Mouse (Mus musculus): ENCODE results near the gene Sun2. TPM values are rescaled to one million over a fixed set of nuclear protein-coding genes. Genes with fewer than 3 reads are reported as not detected.

Sun2 gene
- polyA plus RNA-seq, 1 experiment: 56.7 TPM

DNA sequence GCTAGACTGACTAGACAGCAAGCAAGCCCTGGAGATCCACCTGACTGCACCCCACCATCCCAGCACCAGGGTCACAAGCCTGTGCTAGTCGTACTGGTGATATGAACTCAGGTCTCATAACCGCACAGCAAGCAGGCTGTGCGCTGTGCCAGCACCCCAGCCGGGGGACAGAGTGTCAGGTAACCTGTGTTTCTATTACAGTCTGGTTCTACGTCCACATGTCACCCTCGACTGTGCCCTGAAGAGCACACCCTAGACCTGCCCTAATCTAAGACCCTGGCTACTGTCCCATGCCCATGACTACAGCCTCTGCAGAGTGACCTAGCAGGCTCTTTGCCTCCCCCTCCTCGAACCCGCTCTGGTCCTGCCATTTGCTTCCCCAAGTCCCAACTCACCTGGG is 9.1 kb downstream of the Sun2 start:
- H3ac ChIP-seq (ENCODE audit: control insufficient read depth, insufficient read length, low read depth): no peak overlapping the region
- H3K79me3 ChIP-seq (ENCODE audit: low read depth): no peaks in the 10 kb centered on the region
- peaks cover 85% of the 10 kb centered on the region for H3K36me3 ChIP-seq (ENCODE audit: control insufficient read depth, insufficient read depth)
- no peaks in the 10 kb centered on the region for H3K79me2 ChIP-seq (ENCODE audit: control insufficient read depth, insufficient read depth)
- H3K4me3 ChIP-seq (ENCODE audit: insufficient read depth, poor library complexity, severe bottlenecking): no peak overlapping the region
- H3K27me3 ChIP-seq (ENCODE audit: control insufficient read depth, insufficient read depth, insufficient read length): no peaks in the 10 kb centered on the region
- TF ChIP-seq CEBPB (IDR thresholded peaks at IDR 0.05; ENCODE audit: low read depth) (no peak), MYOD1 (IDR thresholded peaks at IDR 0.05; ENCODE audit: control insufficient read depth, insufficient read length, low read depth) (no peak)

DNA sequence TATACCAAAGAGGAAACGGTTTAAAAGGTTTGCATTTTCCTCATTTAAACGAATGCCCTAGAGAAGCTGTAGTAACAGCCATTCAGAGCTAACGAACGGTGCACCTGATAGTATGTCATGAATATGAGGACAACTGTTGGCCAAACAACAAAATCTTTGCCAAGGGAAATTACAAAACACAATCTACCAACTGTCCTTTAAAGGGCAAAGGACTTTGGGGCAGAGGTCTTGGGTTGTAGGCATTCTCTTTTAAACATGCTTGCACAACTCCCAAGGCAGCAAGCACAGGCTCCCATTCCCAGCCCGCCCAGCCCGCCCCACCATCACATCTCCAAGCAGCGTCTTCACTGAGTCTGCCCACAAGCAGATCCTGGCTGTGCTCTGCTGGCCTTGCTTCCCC is 10.8 kb downstream of the Sun2 start:
- Histone ChIP-seq H3K27me3 (ENCODE audit: control insufficient read depth, insufficient read depth, insufficient read length) (no peaks in the 10 kb centered on the region), H3K79me2 (ENCODE audit: control insufficient read depth, insufficient read depth) (no peaks in the 10 kb centered on the region), H3K36me3 (ENCODE audit: control insufficient read depth, insufficient read depth) (peaks cover 87% of the 10 kb centered on the region), H3K79me3 (ENCODE audit: low read depth) (no peaks in the 10 kb centered on the region), H3ac (ENCODE audit: control insufficient read depth, insufficient read length, low read depth) (no peak overlapping the region), H3K4me3 (ENCODE audit: insufficient read depth, poor library complexity, severe bottlenecking) (no peak overlapping the region)
- TF ChIP-seq MAX (IDR thresholded peaks at IDR 0.05) (no peak), FOSL1 (IDR thresholded peaks at IDR 0.05; ENCODE audit: insufficient read depth, low read length, poor library complexity, severe bottlenecking) (no peak), CEBPB (IDR thresholded peaks at IDR 0.05; ENCODE audit: low read depth) (no peak), MYOG (IDR thresholded peaks at IDR 0.05; ENCODE audit: control insufficient read depth, extremely low read depth, insufficient read length) (no peak), CTCF (IDR thresholded peaks at IDR 0.05; ENCODE audit: control insufficient read depth, insufficient read depth, insufficient read length) (no peak), MYOD1 (IDR thresholded peaks at IDR 0.05; ENCODE audit: control insufficient read depth, insufficient read length, low read depth) (no peak), USF1 (IDR thresholded peaks at IDR 0.05; ENCODE audit: low read depth) (no peak)

DNA sequence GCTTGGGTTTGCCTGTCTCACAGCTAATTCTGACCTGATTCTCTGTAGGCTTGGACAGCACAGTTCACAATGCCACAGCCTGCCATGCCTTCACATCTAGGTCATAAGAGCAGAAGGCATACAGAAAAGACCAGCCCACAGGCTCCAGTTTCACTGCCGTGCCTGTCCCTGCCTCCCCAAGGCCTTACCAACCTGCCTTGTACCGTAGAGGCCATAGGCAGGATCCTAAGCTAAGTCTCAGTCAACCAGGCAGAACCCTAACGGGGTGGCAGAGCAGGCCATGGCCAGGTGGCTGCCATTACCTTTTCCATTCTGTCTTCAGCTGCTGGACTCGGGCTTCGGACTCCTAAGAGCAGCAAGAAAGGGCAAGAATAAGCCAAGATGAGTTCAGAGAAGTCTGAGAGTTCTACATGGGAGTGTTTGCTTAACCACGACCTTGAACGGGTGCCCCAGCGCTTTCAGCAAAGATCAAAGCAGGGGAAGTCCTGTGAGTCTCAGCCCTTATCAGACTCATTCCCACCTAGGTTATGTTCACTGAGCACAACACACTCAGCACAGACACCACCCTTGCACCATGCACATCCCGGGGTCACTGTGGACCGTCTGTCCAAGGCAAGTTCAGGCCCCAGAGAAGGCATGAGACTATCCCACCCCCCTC is 13.5 kb downstream of the Sun2 start:
- Histone ChIP-seq H3K79me3 (ENCODE audit: low read depth) (no peaks in the 10 kb centered on the region), H3K79me2 (ENCODE audit: control insufficient read depth, insufficient read depth) (no peaks in the 10 kb centered on the region), H3K36me3 (ENCODE audit: control insufficient read depth, insufficient read depth) (peaks cover 90% of the 10 kb centered on the region), H3ac (ENCODE audit: control insufficient read depth, insufficient read length, low read depth) (no peak overlapping the region), H3K4me3 (ENCODE audit: insufficient read depth, poor library complexity, severe bottlenecking) (no peak overlapping the region), H3K27me3 (ENCODE audit: control insufficient read depth, insufficient read depth, insufficient read length) (no peaks in the 10 kb centered on the region)
- no peak for TF ChIP-seq MYOD1 (IDR thresholded peaks at IDR 0.05; ENCODE audit: control insufficient read depth, insufficient read length, low read depth)
- TF ChIP-seq USF1 (IDR thresholded peaks at IDR 0.05; ENCODE audit: low read depth): no peak
- TF ChIP-seq FOSL1 (IDR thresholded peaks at IDR 0.05; ENCODE audit: insufficient read depth, low read length, poor library complexity, severe bottlenecking): no peak

- Histone ChIP-seq H3K27me3 (ENCODE audit: control insufficient read depth, insufficient read depth, insufficient read length) (no peaks in the 10 kb centered on the region), H3ac (ENCODE audit: control insufficient read depth, insufficient read length, low read depth) (no peak overlapping the region), H3K36me3 (ENCODE audit: control insufficient read depth, insufficient read depth) (peaks cover 90% of the 10 kb centered on the region), H3K79me3 (ENCODE audit: low read depth) (no peaks in the 10 kb centered on the region), H3K79me2 (ENCODE audit: control insufficient read depth, insufficient read depth) (no peaks in the 10 kb centered on the region), H3K4me3 (ENCODE audit: insufficient read depth, poor library complexity, severe bottlenecking) (no peak overlapping the region)
- no peak for TF ChIP-seq MAX (IDR thresholded peaks at IDR 0.05)
- no peak for TF ChIP-seq MYOD1 (IDR thresholded peaks at IDR 0.05; ENCODE audit: control insufficient read depth, insufficient read length, low read depth)
- no peak for TF ChIP-seq MYOG (IDR thresholded peaks at IDR 0.05; ENCODE audit: control insufficient read depth, extremely low read depth, insufficient read length)
- no peak for TF ChIP-seq USF1 (IDR thresholded peaks at IDR 0.05; ENCODE audit: low read depth)
These were observed 14.0 kb downstream of the Sun2 start for GRCm38 (mm10) chr15:79728311-79728710.

- H3K27me3 ChIP-seq (ENCODE audit: control insufficient read depth, insufficient read depth, insufficient read length): no peaks in the 10 kb centered on the region
- H3K36me3 ChIP-seq (ENCODE audit: control insufficient read depth, insufficient read depth): peaks cover 90% of the 10 kb centered on the region
- H3K4me3 ChIP-seq (ENCODE audit: insufficient read depth, poor library complexity, severe bottlenecking): no peak overlapping the region
- no peaks in the 10 kb centered on the region for H3K79me2 ChIP-seq (ENCODE audit: control insufficient read depth, insufficient read depth)
- H3K79me3 ChIP-seq (ENCODE audit: low read depth): no peaks in the 10 kb centered on the region
- no peak for TF ChIP-seq MYOG (IDR thresholded peaks at IDR 0.05; ENCODE audit: control insufficient read depth, extremely low read depth, insufficient read length)
- TF ChIP-seq CEBPB (IDR thresholded peaks at IDR 0.05; ENCODE audit: low read depth): no peak
- TF ChIP-seq MYOD1 (IDR thresholded peaks at IDR 0.05; ENCODE audit: control insufficient read depth, insufficient read length, low read depth): no peak
- TF ChIP-seq CTCF (IDR thresholded peaks at IDR 0.05; ENCODE audit: control insufficient read depth, insufficient read depth, insufficient read length): no peak
- no peak for TF ChIP-seq FOSL1 (IDR thresholded peaks at IDR 0.05; ENCODE audit: insufficient read depth, low read length, poor library complexity, severe bottlenecking)
- TF ChIP-seq USF1 (IDR thresholded peaks at IDR 0.05; ENCODE audit: low read depth): no peak
- no peak for TF ChIP-seq MAX (IDR thresholded peaks at IDR 0.05)
- no peak overlapping the region for H3ac ChIP-seq (ENCODE audit: control insufficient read depth, insufficient read length, low read depth)
These were observed 14.5 kb downstream of the Sun2 start for GRCm38 (mm10) chr15:79727840-79728239.

DNA sequence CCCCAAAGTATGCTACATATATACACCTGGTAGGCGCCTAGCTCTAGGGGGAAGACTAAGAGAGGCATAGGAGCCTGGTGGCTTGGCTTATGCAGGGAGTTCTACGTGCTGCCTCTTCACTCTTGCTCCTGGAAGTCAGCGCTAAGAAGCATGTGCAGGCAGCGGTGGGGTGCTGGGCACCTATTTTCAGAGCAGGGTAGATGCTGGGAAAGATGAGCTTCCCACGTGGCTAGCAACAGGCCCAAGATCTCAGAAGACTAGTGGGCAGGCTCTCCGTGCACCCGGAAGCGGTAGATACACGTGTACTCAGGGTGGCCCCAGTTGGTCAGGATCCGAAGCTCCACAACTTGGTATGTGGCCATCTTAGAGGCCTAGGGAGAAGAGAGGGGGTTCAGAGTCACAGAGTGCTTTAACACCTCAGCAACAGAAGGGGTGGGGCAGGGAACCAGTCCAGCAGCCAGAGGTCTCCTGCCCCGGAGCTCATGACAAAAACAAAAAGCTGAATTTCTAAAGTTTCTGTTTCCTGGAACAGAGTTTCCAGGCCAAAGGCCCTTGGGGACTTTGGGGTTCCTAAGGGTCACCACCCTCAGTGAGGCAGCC is 17.0 kb downstream of the Sun2 start:
- Histone ChIP-seq H3K4me3 (ENCODE audit: insufficient read depth, poor library complexity, severe bottlenecking) (no peak overlapping the region), H3K79me2 (ENCODE audit: control insufficient read depth, insufficient read depth) (no peaks in the 10 kb centered on the region), H3ac (ENCODE audit: control insufficient read depth, insufficient read length, low read depth) (no peak overlapping the region), H3K27me3 (ENCODE audit: control insufficient read depth, insufficient read depth, insufficient read length) (no peaks in the 10 kb centered on the region), H3K36me3 (ENCODE audit: control insufficient read depth, insufficient read depth) (peaks cover 86% of the 10 kb centered on the region), H3K79me3 (ENCODE audit: low read depth) (no peaks in the 10 kb centered on the region)
- TF ChIP-seq CTCF (IDR thresholded peaks at IDR 0.05; ENCODE audit: control insufficient read depth, insufficient read depth, insufficient read length) (no peak), MYOG (IDR thresholded peaks at IDR 0.05; ENCODE audit: control insufficient read depth, extremely low read depth, insufficient read length) (no peak), CEBPB (IDR thresholded peaks at IDR 0.05; ENCODE audit: low read depth) (no peak), MYOD1 (IDR thresholded peaks at IDR 0.05; ENCODE audit: control insufficient read depth, insufficient read length, low read depth) (no peak), MAX (IDR thresholded peaks at IDR 0.05) (no peak), USF1 (IDR thresholded peaks at IDR 0.05; ENCODE audit: low read depth) (no peak), FOSL1 (IDR thresholded peaks at IDR 0.05; ENCODE audit: insufficient read depth, low read length, poor library complexity, severe bottlenecking) (no peak)
